Mouse (Mus musculus) C2C12 (cell line): ENCODE measurements around the gene Ecel1. TPM values are rescaled to one million over a fixed set of nuclear protein-coding genes. Genes with fewer than 3 reads are reported as not detected.

Experiments used
- H3K27me3 ChIP-seq: one replicate; pipeline ENCODE4 v1.6.1; 2011; ENCODE audit not compliant: control insufficient read depth, insufficient read depth, insufficient read length
- H3K36me3 ChIP-seq: one replicate; pipeline ENCODE4 v1.6.1; 2011; ENCODE audit not compliant: control insufficient read depth, insufficient read depth
- H3K4me3 ChIP-seq: one replicate; pipeline ENCODE4 v1.5.1; 2011; ENCODE audit warnings: mild to moderate bottlenecking, control low read depth; ENCODE audit not compliant: poor library complexity, insufficient read depth, severe bottlenecking
- H3K79me2 ChIP-seq: one replicate; pipeline ENCODE4 v1.6.1; 2011; ENCODE audit not compliant: control insufficient read depth, insufficient read depth
- H3K79me3 ChIP-seq: one replicate; pipeline ENCODE4 v1.6.1; 2011; ENCODE audit warnings: low read depth, control low read depth
- H3ac ChIP-seq: one replicate; pipeline ENCODE3; 2011; ENCODE audit warnings: low read depth; ENCODE audit not compliant: control insufficient read depth, insufficient read length
- CEBPB ChIP-seq: IDR thresholded peaks from one replicate; pipeline ENCODE4 v1.6.1; 2011; ENCODE audit warnings: low read depth, mild to moderate bottlenecking, control low read depth, moderate library complexity
- CTCF ChIP-seq: IDR thresholded peaks from one replicate; pipeline ENCODE4 v1.5.1; 2011; ENCODE audit not compliant: control insufficient read depth, insufficient read depth, insufficient read length
- FOSL1 ChIP-seq: IDR thresholded peaks from one replicate; pipeline ENCODE4 v1.8.0; 2011; ENCODE audit warnings: mild to moderate bottlenecking, low read length; ENCODE audit not compliant: poor library complexity, insufficient read depth, severe bottlenecking
- MAX ChIP-seq: IDR thresholded peaks from one replicate; pipeline ENCODE4 v1.6.1; 2011; ENCODE audit warnings: mild to moderate bottlenecking, control low read depth
- MYOD1 ChIP-seq: IDR thresholded peaks from one replicate; pipeline ENCODE4 v1.6.1; 2011; ENCODE audit warnings: low read depth; ENCODE audit not compliant: control insufficient read depth, insufficient read length
- MYOG ChIP-seq: IDR thresholded peaks from one replicate; pipeline ENCODE4 v1.6.1; 2011; ENCODE audit not compliant: control insufficient read depth, insufficient read length; ENCODE audit errors: extremely low read depth
- USF1 ChIP-seq: IDR thresholded peaks from one replicate; pipeline ENCODE4 v1.6.1; 2011; ENCODE audit warnings: low read depth, mild to moderate bottlenecking, control low read depth, moderate library complexity
- polyA plus RNA-seq: library from polyadenylated mRNA; unstranded; fragments of >200 nt; fragmentation: generic; extraction: Trizol; gene quantifications from one replicate; pipeline ENCODE4 v1.2.1, GENCODE M21; 2012; ENCODE audit warnings: missing spikeins

Gene Ecel1
- polyA plus RNA-seq, 1 experiment = 0.07 TPM

GRCm38 (mm10) chr1:87185526-87185925 is 29.2 kb upstream of the Ecel1 start:
- Histone ChIP-seq H3K27me3 (no peaks in the 10 kb centered on the region), H3K36me3 (no peaks in the 10 kb centered on the region), H3ac (no peak overlapping the region), H3K4me3 (no peak overlapping the region), H3K79me2 (no peaks in the 10 kb centered on the region), H3K79me3 (no peaks in the 10 kb centered on the region)
- TF ChIP-seq MYOD1 = no peak
- TF ChIP-seq MAX = no peak
- TF ChIP-seq USF1 = no peak
- TF ChIP-seq CTCF = no peak
- TF ChIP-seq CEBPB = no peak

DNA sequence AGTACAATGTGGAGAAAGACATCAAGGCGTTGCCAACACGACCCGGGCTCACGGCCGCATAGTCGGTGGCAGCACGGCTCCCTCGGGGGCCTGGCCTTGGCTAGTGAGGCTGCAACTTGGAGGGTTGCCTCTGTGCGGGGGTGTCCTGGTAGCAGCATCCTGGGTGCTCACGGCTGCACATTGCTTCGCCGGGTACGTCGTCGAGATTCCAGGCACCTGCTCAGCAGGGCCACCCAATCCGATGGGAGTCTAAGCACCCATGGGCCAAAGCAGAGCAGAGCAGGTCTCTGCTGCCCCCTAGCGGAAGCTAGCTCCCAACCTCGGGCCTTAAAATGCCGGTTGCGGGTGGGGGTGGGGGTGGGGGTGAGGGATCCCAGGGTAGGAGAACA is 28.4 kb upstream of the Ecel1 start:
- TF ChIP-seq MYOG (no peak), CTCF (peak; percentile 75)
- Histone ChIP-seq H3K36me3 (no peaks in the 10 kb centered on the region), H3ac (no peak overlapping the region), H3K79me2 (no peaks in the 10 kb centered on the region), H3K79me3 (no peaks in the 10 kb centered on the region), H3K4me3 (no peak overlapping the region), H3K27me3 (no peaks in the 10 kb centered on the region)

DNA sequence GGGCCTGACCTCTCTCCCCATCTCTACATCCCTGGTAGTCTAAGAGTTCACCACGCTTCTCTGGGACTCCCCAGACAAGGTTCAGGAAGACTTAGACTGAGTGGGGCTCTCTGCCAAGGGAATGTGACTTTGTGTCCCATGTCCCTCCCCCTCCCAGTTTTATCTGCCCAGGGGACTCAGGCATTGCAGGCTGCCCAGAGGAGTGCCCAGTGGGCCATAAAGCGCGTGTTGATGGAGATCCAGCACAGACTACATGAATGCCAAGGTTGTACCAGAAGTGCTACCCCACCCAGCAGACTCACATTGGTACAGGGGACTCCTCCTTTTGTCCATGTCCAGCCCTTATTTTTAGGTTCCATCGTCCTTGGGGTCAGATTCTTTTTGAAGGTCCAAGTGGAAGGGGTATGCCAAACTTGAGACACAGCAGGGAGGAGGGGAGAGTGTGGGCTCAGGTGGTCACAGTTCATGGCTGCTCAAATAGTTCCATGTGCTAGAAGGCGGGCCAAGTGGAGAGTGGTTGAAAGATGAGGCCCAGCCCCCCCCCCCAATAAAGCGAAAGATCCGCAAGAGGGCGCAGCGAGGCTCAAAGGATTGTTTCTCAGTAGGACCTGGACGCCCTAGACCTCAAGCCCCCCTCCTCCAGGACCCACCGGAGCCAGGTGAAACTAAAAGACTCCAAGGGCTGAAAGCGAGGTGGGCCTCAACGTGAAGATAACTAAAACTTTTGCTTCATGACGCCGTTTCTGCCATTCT is 27.9 kb upstream of the Ecel1 start:
- Histone ChIP-seq H3K79me3 (no peaks in the 10 kb centered on the region), H3ac (no peak overlapping the region), H3K79me2 (no peaks in the 10 kb centered on the region), H3K4me3 (no peak overlapping the region), H3K27me3 (no peaks in the 10 kb centered on the region), H3K36me3 (no peaks in the 10 kb centered on the region)
- TF ChIP-seq FOSL1 (no peak), CTCF (no peak), USF1 (no peak), MYOG (no peak), MAX (no peak), CEBPB (no peak)

GRCm38 (mm10) chr1:87183013-87183412 is 26.7 kb upstream of the Ecel1 start, which contains the start of gene Prss56:
TSS of gene Prss56 (plus strand) at chr1:87183313.
- Histone ChIP-seq H3K4me3 (no peak within 1 kb of the TSS), H3ac (no peak within 1 kb of the TSS), H3K36me3 (no peaks in the 10 kb centered on the region), H3K27me3 (no peaks in the 10 kb centered on the region), H3K79me2 (no peaks in the 10 kb centered on the region), H3K79me3 (no peaks in the 10 kb centered on the region)
- TF ChIP-seq FOSL1 (no peak), CEBPB (no peak), USF1 (no peak), MAX (no peak), MYOD1 (no peak), MYOG (no peak), CTCF (no peak)

GRCm38 (mm10) chr1:87180896-87181295 is 24.6 kb upstream of the Ecel1 start:
- H3K79me2 ChIP-seq = no peaks in the 10 kb centered on the region
- no peaks in the 10 kb centered on the region for H3K27me3 ChIP-seq
- H3ac ChIP-seq = peak overlapping the region; percentile 19
- no peak overlapping the region for H3K4me3 ChIP-seq
- H3K79me3 ChIP-seq = no peaks in the 10 kb centered on the region
- no peaks in the 10 kb centered on the region for H3K36me3 ChIP-seq
- TF ChIP-seq MYOD1 = peak; percentile 57
- no peak for TF ChIP-seq CTCF
- peak; percentile 99 for TF ChIP-seq FOSL1
- TF ChIP-seq MAX = peak; percentile 54
- no peak for TF ChIP-seq MYOG
- TF ChIP-seq CEBPB = peak; percentile 9
- TF ChIP-seq USF1 = no peak

GRCm38 (mm10) chr1:87175852-87176292 is 19.6 kb upstream of the Ecel1 start:
- no peaks in the 10 kb centered on the region for H3K36me3 ChIP-seq
- no peak overlapping the region for H3K4me3 ChIP-seq
- no peaks in the 10 kb centered on the region for H3K79me2 ChIP-seq
- no peaks in the 10 kb centered on the region for H3K27me3 ChIP-seq
- H3K79me3 ChIP-seq = no peaks in the 10 kb centered on the region
- TF ChIP-seq MAX = peak; percentile 67
- peak; percentile 14 for TF ChIP-seq FOSL1
- TF ChIP-seq MYOD1 = no peak
- TF ChIP-seq CEBPB = no peak
- no peak for TF ChIP-seq USF1
- TF ChIP-seq CTCF = peak; percentile 40
- peak overlapping the region; percentile 24 for H3ac ChIP-seq
